Mouse (Mus musculus) thymus, postnatal 10 days (tissue): Measurements from ENCODE around the gene Wdr53.
"Not testable (repeated sequence)": the region's sequence is repeated elsewhere in the genome, so short reads cannot be mapped to it uniquely, and the experiment has no call there.

ENCODE experiments used
- DNase-seq, 2 experiments: peaks; one replicate each; pipeline ENCODE4 v3.0.0; 2021; ENCODE audit warnings: low spot score in 2 of 2

Gene Wdr53

GRCm38 (mm10) chr16:32278396-32278795, 31.4 kb downstream of the Wdr53 start:
- DNase-seq, result no peak

- no peak for DNase-seq
Measured at GRCm38 (mm10) chr16:32280211-32280610, 33.2 kb downstream of the Wdr53 start.

- no peak for DNase-seq
Measured at GRCm38 (mm10) chr16:32282608-32283007, 35.6 kb downstream of the Wdr53 start.

- DNase-seq, result no peak
Measured at GRCm38 (mm10) chr16:32291821-32292220, 44.8 kb downstream of the Wdr53 start.

- not testable (repeated sequence) for DNase-seq
Measured at GRCm38 (mm10) chr16:32299617-32300016, 52.6 kb downstream of the Wdr53 start.

GRCm38 (mm10) chr16:32303046-32303445, 56.0 kb downstream of the Wdr53 start:
- no peak for DNase-seq

- no peak for DNase-seq
Measured at GRCm38 (mm10) chr16:32303886-32304285, 56.9 kb downstream of the Wdr53 start.
